Mouse (Mus musculus): ENCODE measurements around the gene Slc10a4.

- TF ChIP-seq CTCF (IDR thresholded peaks at IDR 0.05; ENCODE audit: low read depth) (no peak), EP300 (IDR thresholded peaks at IDR 0.05; ENCODE audit: low read depth) (no peak)
These were observed 34.2 kb upstream of the Slc10a4 start for GRCm38 (mm10) chr5:72972435-72972834.

Measured in liver, embryonic 14.5 days (tissue).